Comparison of ENCODE assay signal across 15 mouse cellular contexts in the genomic region with DNA sequence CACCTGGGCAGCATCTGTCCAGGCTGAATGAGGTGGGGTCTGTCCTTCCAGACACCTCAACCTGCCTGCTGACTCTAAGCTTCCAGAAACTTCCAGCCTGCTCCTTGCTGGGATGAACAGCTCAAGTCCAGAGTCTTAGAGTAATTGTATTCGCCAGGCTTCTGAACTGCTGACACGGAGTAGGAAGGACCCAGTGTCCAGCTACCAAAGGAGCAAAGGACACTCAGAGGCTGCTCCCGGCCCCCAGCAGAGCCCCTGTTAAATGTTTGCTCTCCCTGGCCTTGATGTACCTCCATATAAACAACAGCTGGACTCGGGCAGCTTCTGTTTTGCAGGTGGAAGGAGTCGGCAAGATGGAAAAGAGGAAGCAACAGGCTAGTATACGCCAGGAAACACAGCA.
"Had no signal": no experiment of that assay in that cellular context is flagged by ENCODE, and none has a peak within 500 bp of the region (broad histone marks: within the 10 kb centered on the region; RNA-seq: fewer than 3 reads in every experiment).

No protein-coding gene starts in this region.

- H3K27ac ChIP-seq: neural tube, embryonic 15.5 days; stomach, embryonic 15.5 days; stomach, postnatal 0 days had no signal

- H3K4me3 ChIP-seq: neural tube, embryonic 15.5 days; stomach, embryonic 15.5 days had no signal

- H3K9me3 ChIP-seq: neural tube, embryonic 15.5 days; stomach, embryonic 15.5 days had no signal

- H3K27me3 ChIP-seq: neural tube, embryonic 15.5 days; stomach, embryonic 15.5 days had no signal

- H3K4me2 ChIP-seq: neural tube, embryonic 15.5 days; stomach, embryonic 15.5 days had no signal

- H3K9ac ChIP-seq: neural tube, embryonic 15.5 days; stomach, embryonic 15.5 days had no signal

- H3K36me3 ChIP-seq: neural tube, embryonic 15.5 days; stomach, embryonic 15.5 days had no signal

- DNase-seq: retina, postnatal 1 day; right cerebral cortex, adult 18-20 months; right cerebral cortex, postnatal 14 days; right cerebral cortex, postnatal 25 days; right cerebral cortex, postnatal 4 days; spleen, adult 18-20 months; thymus, adult 18-20 months; thymus, adult 2 months; thymus, postnatal 14 days; thymus, postnatal 25 days; thymus, postnatal 36 days; thymus, postnatal 4 days had no signal
